Mouse (Mus musculus): ENCODE data around the gene Caly. TPM values are rescaled to one million over a fixed set of nuclear protein-coding genes. Genes with fewer than 3 reads are reported as not detected.

The Caly gene
- polyA plus RNA-seq, 1 experiment from 2014 or later, result 0.25 TPM

DNA sequence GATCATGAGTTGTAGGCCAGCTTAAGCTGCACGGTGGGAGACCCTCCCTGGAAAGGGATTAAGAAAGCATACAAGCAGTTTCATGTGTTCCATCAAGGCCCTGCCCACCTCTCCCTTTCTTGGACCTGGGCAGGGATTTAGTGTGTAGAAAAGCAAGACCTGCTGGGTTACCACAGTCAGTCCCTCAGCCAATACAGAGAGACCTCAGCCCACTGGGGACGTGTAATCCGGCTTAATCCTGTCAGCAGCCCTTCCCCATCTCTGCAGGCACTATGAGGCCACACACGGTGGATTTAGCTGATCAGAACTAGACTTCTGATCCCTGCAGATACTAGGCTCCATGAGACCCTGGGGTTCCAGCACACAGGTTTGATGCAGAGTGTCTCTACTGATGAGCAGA lies 22.7 kb downstream of the Caly start:
- Histone ChIP-seq H3K4me2 (no peak overlapping the region), H3K4me1 (peaks cover 21% of the 10 kb centered on the region), H3K27ac (replicated peaks) (no peak overlapping the region), H3K9me3 (no peaks in the 10 kb centered on the region), H3K9ac (no peak overlapping the region), H3K27me3 (replicated peaks) (peaks cover 100% of the 10 kb centered on the region), H3K36me3 (no peaks in the 10 kb centered on the region), H3K4me3 (no peak overlapping the region)
- no peak for ATAC-seq (ENCODE audit: extremely low read depth, insufficient number of reproducible peaks, low FRiP score, low TSS enrichment)
- WGBS, result 23% methylated on average over 4 of the region's 4 CpGs

DNA sequence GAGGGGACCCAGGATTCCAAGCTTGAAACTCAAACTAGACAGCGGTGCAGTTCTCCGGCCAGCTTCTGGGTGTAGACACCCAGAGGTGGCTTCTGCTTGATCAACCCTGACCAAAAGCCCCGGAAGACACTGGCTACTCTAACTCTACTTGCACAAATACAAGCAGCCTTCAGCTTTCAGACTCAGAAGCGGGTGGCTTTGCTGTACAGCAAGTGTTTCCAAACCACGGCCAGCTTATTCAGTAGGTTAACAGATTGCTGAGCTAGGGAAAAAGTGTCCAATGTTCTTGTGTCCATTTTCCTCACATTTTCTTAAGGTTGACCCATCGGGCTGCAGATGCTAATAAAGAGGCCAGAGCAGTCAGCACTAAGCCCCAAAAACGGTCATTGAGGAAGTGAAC lies 23.8 kb downstream of the Caly start:
- Histone ChIP-seq H3K9me3 (no peaks in the 10 kb centered on the region), H3K36me3 (no peaks in the 10 kb centered on the region), H3K27ac (replicated peaks) (no peak overlapping the region), H3K4me3 (peak overlapping the region; percentile 52), H3K4me2 (peak overlapping the region; percentile 73), H3K4me1 (peaks cover 21% of the 10 kb centered on the region), H3K9ac (peak overlapping the region; percentile 73), H3K27me3 (replicated peaks) (peaks cover 100% of the 10 kb centered on the region)
- no peak for ATAC-seq (ENCODE audit: extremely low read depth, insufficient number of reproducible peaks, low FRiP score, low TSS enrichment)
- WGBS, result 27% methylated on average over 7 of the region's 7 CpGs

DNA sequence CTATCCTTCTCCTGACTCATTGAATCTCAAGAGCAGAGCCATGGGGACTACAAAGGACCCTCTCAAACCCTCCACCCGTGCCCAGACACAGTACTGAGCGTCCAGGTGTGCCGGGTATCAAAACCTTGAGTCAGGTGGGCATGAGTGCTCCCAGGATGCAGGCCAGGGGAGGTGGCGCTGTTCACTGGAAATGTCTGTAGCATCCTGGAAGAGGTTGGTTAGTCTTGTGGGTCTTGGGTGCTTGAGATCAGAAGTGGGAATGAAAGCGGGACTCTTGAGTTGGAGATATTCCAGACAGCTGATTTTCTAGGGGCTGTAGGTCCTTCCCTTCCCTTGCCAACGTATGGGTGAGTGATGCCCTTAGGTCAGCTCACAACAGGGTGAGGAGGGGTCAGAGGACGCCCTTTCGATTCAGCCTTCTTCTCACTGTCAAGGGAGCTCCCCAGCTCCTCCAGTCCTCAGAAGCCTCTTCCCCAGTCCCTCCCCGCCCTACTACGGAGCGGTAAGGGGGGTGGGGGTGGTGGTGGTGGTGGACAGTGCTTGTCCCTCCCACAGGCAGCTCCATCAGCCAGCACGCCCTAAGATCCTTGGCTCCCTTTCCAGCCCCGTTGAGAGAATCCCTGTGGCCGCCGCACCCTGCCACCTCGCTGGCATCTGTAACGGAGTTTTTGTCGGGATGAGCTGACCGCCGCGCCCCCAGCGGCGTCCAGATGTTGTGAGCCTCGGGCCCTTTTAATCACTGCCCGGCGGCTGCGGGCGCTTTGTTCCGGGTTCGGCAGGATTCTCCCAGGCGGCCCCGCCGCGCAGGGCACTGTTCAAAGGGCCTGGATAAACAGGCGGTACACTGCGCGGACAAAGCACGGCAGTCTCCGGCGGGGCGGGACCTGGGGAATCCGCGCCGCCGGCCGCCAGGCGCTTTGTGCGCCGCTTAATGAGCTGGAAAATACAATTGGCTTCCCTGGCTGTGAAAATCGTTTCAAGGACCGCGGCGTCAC lies 24.6 kb downstream of the Caly start:
- ATAC-seq (ENCODE audit: extremely low read depth, insufficient number of reproducible peaks, low FRiP score, low TSS enrichment), result no peak
- WGBS, result 2% methylated on average over 53 of the region's 53 CpGs

DNA sequence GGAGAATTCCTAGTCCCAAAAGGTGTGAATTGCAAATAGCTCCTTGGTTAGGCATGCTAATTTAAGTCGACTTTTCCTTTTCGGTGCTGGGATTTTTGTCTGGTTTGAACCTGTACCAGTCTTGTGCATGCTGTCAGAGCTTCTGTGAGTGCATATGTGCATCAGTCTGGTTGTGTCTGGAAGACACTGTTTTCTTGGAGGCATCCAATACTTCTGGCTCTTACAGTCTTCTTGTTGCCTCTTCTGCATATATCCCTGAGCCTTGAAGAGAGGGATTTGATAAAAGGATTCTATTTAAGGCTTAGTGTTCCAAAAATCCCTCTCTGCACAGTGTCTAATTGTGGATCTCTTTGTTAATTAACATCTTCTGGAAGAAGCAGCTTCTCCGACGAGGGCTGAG lies 28.2 kb downstream of the Caly start:
- ATAC-seq (ENCODE audit: extremely low read depth, insufficient number of reproducible peaks, low FRiP score, low TSS enrichment), result no peak
- Histone ChIP-seq H3K9ac (no peak overlapping the region), H3K36me3 (no peaks in the 10 kb centered on the region), H3K9me3 (no peaks in the 10 kb centered on the region), H3K27ac (replicated peaks) (no peak overlapping the region), H3K4me1 (peaks cover 16% of the 10 kb centered on the region), H3K4me3 (no peak overlapping the region), H3K4me2 (no peak overlapping the region), H3K27me3 (replicated peaks) (peaks cover 100% of the 10 kb centered on the region)
- 66% methylated on average over 4 of the region's 4 CpGs for WGBS

More for the DNA sequence above, 24.6 kb downstream of the Caly start:
- Histone ChIP-seq H3K4me2 (peak overlapping the region; percentile 73), H3K9me3 (no peaks in the 10 kb centered on the region), H3K4me3 (peak overlapping the region; percentile 52), H3K27me3 (replicated peaks) (peaks cover 100% of the 10 kb centered on the region), H3K4me1 (peaks cover 21% of the 10 kb centered on the region), H3K36me3 (no peaks in the 10 kb centered on the region), H3K27ac (replicated peaks) (no peak overlapping the region), H3K9ac (peak overlapping the region; percentile 73)

DNA sequence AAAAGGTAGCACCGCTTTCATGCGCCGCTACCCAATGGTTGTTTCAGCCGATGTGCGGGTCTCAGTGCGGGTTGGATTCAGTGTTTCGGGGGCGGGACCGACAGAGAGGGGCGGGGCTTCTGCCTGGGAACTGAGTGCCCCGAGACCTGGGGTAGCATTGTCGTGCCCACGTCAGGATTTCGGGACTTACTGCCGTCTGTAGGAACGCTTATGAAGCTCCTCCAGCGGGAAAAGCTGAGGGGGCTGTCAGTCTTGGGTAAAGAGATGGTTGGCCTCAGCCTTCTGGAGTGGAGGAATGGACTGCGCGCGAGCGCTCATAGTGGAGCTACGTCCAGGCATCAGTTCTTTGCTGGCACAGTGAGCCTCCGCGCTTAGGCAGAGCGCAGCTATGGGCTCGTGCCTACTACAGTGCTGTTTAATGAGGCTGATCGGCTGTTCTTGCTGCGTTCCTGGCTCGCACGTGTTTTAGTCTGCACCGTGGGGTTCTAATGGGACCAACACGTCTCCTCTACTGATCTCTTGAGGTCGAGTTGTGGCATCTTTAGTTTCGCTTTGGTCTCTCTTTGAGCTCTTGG lies 33.1 kb downstream of the Caly start:
- WGBS, result under 1% methylated on average over 34 of the region's 34 CpGs
- peak overlapping the region; percentile 63 for H3K9ac ChIP-seq

DNA sequence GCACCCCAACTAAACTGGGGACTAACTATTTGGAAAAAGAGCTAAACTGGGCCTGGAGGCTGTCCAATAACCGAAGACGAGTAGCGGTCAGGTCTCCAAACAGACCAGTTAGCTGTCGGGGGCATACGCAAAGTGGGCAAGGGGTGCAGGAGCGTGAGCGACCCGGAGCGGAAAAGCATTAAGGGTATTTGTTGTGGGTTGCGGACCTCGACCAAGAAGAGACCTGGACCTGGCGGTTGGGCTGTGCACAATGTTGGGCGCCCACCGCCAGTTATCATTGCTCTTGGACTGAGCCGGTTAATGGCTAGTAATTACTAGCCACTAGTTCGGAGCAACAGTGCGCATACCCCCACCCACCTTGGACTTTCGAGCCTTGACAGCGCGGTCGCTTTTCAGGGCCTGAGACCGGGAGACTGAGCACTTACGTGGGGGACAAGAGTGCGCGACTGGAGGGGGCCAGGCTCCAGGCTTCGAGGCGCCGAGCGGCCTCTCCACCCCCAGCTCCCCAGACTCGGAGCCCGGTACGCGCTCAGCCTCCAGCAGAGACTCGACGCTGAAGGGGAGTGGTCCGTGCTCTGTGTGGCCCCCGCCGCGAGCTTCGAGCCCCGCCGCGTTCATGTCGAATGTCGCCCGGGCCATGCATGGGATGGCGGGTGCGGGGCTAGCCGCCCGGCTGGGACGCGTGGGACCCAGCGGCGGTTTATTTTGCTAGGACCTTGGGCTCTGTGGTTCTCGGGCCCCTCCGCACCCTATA lies 33.8 kb downstream of the Caly start, which contains the start of gene Msx3:
Gene Msx3 (minus strand): TSS at position 729 of the 754 bp plus-strand sequence.
- Histone ChIP-seq H3K27ac (replicated peaks) (no peak within 1 kb of the TSS), H3K36me3 (no peaks in the 10 kb centered on the region), H3K4me1 (peaks cover 23% of the 10 kb centered on the region), H3K27me3 (replicated peaks) (peaks cover 99% of the 10 kb centered on the region), H3K9me3 (no peaks in the 10 kb centered on the region), H3K9ac (peak within 1 kb of the TSS; percentile 63), H3K4me2 (peak within 1 kb of the TSS; percentile 84), H3K4me3 (peak within 1 kb of the TSS; percentile 53)
- ATAC-seq (ENCODE audit: extremely low read depth, insufficient number of reproducible peaks, low FRiP score, low TSS enrichment), result no peak
- WGBS, result under 1% methylated on average over 56 of the region's 56 CpGs

More for the DNA sequence above, 33.1 kb downstream of the Caly start:
- Histone ChIP-seq H3K36me3 (no peaks in the 10 kb centered on the region), H3K4me3 (peak overlapping the region; percentile 53), H3K4me1 (peaks cover 23% of the 10 kb centered on the region), H3K9me3 (no peaks in the 10 kb centered on the region), H3K27ac (replicated peaks) (no peak overlapping the region), H3K27me3 (replicated peaks) (peaks cover 100% of the 10 kb centered on the region), H3K4me2 (peak overlapping the region; percentile 84)
- no peak for ATAC-seq (ENCODE audit: extremely low read depth, insufficient number of reproducible peaks, low FRiP score, low TSS enrichment)

DNA sequence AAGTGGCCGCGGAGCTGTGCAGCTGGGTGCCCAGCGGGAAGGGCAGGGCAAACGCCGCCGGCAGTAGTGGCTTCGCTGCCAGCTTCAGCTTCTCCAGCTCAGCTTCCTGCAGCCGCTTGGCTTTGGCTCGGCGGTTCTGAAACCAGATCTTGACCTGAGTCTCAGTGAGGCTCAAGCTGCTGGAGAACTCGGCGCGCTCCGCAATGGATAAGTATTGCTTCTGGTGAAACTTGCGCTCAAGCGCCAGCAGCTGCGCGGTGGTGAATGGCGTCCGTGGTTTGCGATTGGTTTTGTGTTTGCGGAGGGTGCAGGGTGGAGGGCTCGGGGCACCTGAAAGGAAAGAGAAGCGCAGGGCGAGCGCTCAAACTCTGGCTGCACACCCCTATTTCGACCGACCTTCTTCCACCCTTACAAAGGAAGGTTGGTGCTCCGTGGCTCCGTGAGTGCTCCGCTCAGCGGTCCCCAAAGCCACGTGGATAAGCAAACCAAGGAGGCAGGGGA lies 34.5 kb downstream of the Caly start:
- H3K4me1 ChIP-seq, result peaks cover 23% of the 10 kb centered on the region
- WGBS, result under 1% methylated on average over 33 of the region's 33 CpGs
- H3K9me3 ChIP-seq, result no peaks in the 10 kb centered on the region
- H3K4me2 ChIP-seq, result peak overlapping the region; percentile 84
- ATAC-seq (ENCODE audit: extremely low read depth, insufficient number of reproducible peaks, low FRiP score, low TSS enrichment), result no peak
- peak overlapping the region; percentile 53 for H3K4me3 ChIP-seq
- 0 out of 2 replicates have a peak overlapping the region, but pooled peaks have one; percentile 26 for H3K9ac ChIP-seq
- H3K27me3 ChIP-seq (replicated peaks), result peaks cover 97% of the 10 kb centered on the region
- H3K27ac ChIP-seq (replicated peaks), result no peak overlapping the region
- H3K36me3 ChIP-seq, result no peaks in the 10 kb centered on the region

DNA sequence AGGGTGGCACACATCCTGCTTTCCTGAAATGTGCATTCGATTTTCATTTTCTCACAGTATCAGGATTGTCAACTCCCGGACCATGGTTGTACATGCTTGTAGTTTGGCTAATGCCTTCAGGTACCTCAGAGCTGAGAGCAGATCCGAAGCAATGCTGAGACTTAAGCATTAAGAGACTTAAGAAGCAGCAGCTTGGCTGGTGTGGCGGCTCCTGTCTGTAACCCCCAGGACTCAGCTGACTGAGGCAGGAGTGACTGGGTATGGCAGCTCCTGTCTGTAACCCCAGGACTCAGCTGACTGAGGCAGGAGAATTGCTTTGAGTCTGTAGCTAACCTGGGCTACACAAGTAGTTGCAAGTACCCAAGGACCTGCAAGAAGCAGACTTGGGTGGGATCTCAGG lies 36.8 kb downstream of the Caly start:
- Histone ChIP-seq H3K9me3 (no peaks in the 10 kb centered on the region), H3K9ac (no peak overlapping the region), H3K36me3 (peaks cover 8% of the 10 kb centered on the region), H3K4me1 (peaks cover 23% of the 10 kb centered on the region), H3K4me3 (no peak overlapping the region), H3K27ac (replicated peaks) (no peak overlapping the region), H3K4me2 (no peak overlapping the region), H3K27me3 (replicated peaks) (peaks cover 74% of the 10 kb centered on the region)
- ATAC-seq (ENCODE audit: extremely low read depth, insufficient number of reproducible peaks, low FRiP score, low TSS enrichment), result no peak
- WGBS, result 66% methylated on average over 4 of the region's 4 CpGs

DNA sequence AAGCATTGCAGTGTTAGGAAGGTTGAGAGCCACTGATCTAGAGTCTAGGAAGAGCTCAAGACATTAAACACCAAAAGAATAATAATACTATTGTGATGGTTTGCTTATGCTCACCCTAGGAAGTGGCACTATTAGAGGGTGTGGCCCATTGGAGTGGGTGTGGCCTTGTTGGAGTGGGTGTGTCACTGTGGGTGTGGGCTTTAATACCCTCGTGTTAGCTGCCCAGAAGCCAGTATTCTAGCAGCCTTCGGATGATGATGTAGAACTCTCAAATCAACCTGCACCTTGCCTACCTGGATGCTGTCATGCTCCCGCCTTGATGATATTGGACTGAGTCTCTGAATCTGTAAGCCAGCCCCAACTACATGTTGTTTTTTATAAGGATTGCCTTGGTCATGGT lies 39.6 kb downstream of the Caly start:
- WGBS, result 51% methylated on average over 3 of the region's 3 CpGs
- Histone ChIP-seq H3K4me1 (peaks cover 2% of the 10 kb centered on the region), H3K4me3 (no peak overlapping the region), H3K36me3 (peaks cover 22% of the 10 kb centered on the region), H3K27me3 (replicated peaks) (peaks cover 46% of the 10 kb centered on the region), H3K9ac (no peak overlapping the region), H3K9me3 (no peaks in the 10 kb centered on the region), H3K4me2 (no peak overlapping the region), H3K27ac (replicated peaks) (no peak overlapping the region)
- no peak for ATAC-seq (ENCODE audit: extremely low read depth, insufficient number of reproducible peaks, low FRiP score, low TSS enrichment)

DNA sequence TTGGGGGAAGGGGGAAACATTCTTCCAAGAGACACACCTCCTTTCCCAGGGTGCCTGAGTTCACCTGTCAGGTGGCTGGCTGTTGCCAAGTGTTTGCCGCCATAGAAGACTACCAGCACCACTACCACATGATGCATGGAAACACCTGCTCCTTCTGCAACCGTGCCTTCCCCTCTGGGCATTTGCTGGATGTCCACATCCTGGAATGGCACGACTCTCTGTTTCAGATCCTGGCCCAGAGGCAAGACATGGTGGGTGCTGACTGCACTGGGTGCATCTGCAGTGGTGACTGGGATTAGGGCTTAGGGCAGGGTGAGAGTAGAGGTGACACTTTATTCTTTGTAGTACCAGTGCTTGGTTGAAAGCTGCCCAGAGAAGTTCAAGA lies 45.2 kb downstream of the Caly start:
- Histone ChIP-seq H3K27me3 (replicated peaks) (no peaks in the 10 kb centered on the region), H3K9ac (peak overlapping the region; percentile 94), H3K36me3 (peaks cover 36% of the 10 kb centered on the region), H3K4me2 (peak overlapping the region; percentile 83), H3K9me3 (no peaks in the 10 kb centered on the region), H3K4me1 (peaks cover 23% of the 10 kb centered on the region), H3K4me3 (peak overlapping the region; percentile 68), H3K27ac (replicated peaks) (no peak overlapping the region)
- 48% methylated on average over 3 of the region's 3 CpGs for WGBS
- ATAC-seq (ENCODE audit: extremely low read depth, insufficient number of reproducible peaks, low FRiP score, low TSS enrichment), result no peak
